Mouse (Mus musculus): ENCODE data around the gene Ddx56. TPM values are rescaled to one million over a fixed set of nuclear protein-coding genes. Genes with fewer than 3 reads are reported as not detected.
A peak's percentile ranks its signal among the peaks of the same experiment; 100 is the strongest.

Ddx56 gene
- 141 and 151 TPM in 2 replicates for polyA plus RNA-seq (2014; fragmentation: Nextera tagmentation; extraction: Ambion mirVana)

DNA sequence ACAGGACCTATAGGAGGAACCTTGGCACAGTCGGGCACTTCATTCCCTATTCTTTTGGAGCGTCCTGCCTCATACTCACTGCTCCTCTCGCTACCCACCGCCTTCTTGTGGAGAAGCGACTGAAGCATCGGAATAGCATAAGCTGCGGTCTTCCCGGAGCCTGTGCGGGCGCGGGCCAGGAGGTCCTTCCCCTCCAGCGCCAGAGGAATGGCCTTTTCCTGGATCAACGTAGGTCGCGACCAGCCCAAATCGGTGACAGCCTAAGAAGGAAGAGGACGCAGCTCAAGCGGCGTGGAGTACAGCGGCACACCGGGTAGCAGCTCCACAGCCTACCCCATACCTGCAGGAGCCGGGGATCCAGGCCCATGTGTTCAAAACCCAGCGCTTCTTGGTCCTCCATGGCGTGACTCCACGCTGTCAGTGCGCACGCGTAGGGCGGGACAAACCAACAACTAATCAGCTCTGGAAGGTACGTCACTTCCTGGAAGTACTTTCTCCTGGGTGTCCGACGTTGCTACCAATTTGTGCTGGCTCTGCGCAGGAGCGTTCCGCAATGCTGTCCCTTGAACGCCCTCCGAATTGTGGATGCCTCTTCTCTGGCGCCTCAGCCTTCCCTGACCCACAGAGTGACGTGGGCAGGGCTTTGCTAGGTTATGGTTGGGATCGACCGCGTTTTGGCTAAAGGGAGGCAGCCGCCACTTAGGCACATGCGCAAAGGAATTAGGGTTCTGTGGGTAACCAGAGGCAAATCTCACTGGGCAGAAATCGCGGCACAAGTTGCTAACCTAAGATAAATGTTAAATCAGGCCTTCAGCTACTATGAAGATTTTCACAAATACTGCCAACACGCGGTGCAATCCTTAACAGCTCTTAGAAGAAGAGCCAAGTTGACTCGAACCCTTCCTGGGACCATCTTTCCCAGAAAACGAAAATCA, at the start of gene Ddx56:
Ddx56 (minus strand) TSS at position 453 of the 935 bp plus-strand sequence.
- Histone ChIP-seq H3K9me3 (ENCODE audit: control insufficient read depth, low read length) (no peaks in the 10 kb centered on the region), H3K27ac (ENCODE audit: low read depth, low read length) (peak within 1 kb of the TSS; percentile 87), H3K9ac (ENCODE audit: low read depth, low read length) (peak within 1 kb of the TSS; percentile 72), H3K27me3 (replicated peaks; ENCODE audit: control insufficient read depth, insufficient read depth, low read length) (no peaks in the 10 kb centered on the region), H3K36me3 (ENCODE audit: control insufficient read depth, insufficient read depth, low read length) (peaks cover 48% of the 10 kb centered on the region), H3K4me3 (ENCODE audit: low read depth, low read length) (peak within 1 kb of the TSS; percentile 71), H3K4me1 (replicated peaks; ENCODE audit: control insufficient read depth, insufficient read depth, low read length) (peaks cover 8% of the 10 kb centered on the region), H3K4me2 (peak within 1 kb of the TSS; percentile 92)
- ATAC-seq (replicated peaks; ENCODE audit: low FRiP score) (peak; percentile 95), DNase-seq (ENCODE audit: low spot score) (peak; percentile 85)
- WGBS, result 2% methylated on average over 50 of the region's 50 CpGs

DNA sequence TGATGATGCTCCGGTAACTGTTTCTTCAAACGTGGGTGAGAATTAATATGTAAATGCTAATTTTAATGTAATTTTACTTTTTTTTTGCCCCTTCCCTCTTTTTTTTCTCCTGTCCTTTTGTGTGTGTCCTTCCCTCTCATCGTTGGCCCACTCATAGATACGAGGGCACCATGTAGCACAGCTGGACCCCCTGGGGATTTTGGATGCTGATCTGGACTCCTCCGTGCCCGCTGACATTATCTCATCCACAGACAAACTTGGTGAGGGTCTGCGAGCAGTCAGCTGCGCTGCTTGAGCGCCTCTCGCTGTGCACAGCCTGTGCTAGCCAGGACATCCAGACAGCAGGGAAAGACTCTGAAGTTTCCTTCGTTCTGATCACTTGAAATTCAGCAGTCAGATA, 49.2 kb upstream of the Ddx56 start:
- 92% methylated on average over 11 of the region's 11 CpGs for WGBS

GRCm38 (mm10) chr11:6313874-6314406, 46.4 kb upstream of the Ddx56 start:
- H3K4me3 ChIP-seq (ENCODE audit: low read depth, low read length), result no peak overlapping the region
- peaks cover 40% of the 10 kb centered on the region for H3K36me3 ChIP-seq (ENCODE audit: control insufficient read depth, insufficient read depth, low read length)
- H3K9me3 ChIP-seq (ENCODE audit: control insufficient read depth, low read length), result no peaks in the 10 kb centered on the region
- DNase-seq (ENCODE audit: low spot score) (no peak), ATAC-seq (replicated peaks; ENCODE audit: low FRiP score) (no peak)
- H3K27me3 ChIP-seq (replicated peaks; ENCODE audit: control insufficient read depth, insufficient read depth, low read length), result no peaks in the 10 kb centered on the region
- H3K9ac ChIP-seq (ENCODE audit: low read depth, low read length), result no peak overlapping the region
- no peak overlapping the region for H3K4me2 ChIP-seq
- WGBS, result 85% methylated on average over 7 of the region's 7 CpGs
- no peaks in the 10 kb centered on the region for H3K4me1 ChIP-seq (replicated peaks; ENCODE audit: control insufficient read depth, insufficient read depth, low read length)
- H3K27ac ChIP-seq (ENCODE audit: low read depth, low read length), result no peak overlapping the region

More for the DNA sequence above, 49.2 kb upstream of the Ddx56 start:
- no peak for ATAC-seq (replicated peaks; ENCODE audit: low FRiP score)
- Histone ChIP-seq H3K9me3 (ENCODE audit: control insufficient read depth, low read length) (no peaks in the 10 kb centered on the region), H3K27ac (ENCODE audit: low read depth, low read length) (no peak overlapping the region), H3K4me2 (no peak overlapping the region), H3K9ac (ENCODE audit: low read depth, low read length) (no peak overlapping the region), H3K36me3 (ENCODE audit: control insufficient read depth, insufficient read depth, low read length) (peaks cover 39% of the 10 kb centered on the region), H3K4me1 (replicated peaks; ENCODE audit: control insufficient read depth, insufficient read depth, low read length) (no peaks in the 10 kb centered on the region), H3K27me3 (replicated peaks; ENCODE audit: control insufficient read depth, insufficient read depth, low read length) (no peaks in the 10 kb centered on the region), H3K4me3 (ENCODE audit: low read depth, low read length) (no peak overlapping the region)
- DNase-seq (ENCODE audit: low spot score), result no peak

DNA sequence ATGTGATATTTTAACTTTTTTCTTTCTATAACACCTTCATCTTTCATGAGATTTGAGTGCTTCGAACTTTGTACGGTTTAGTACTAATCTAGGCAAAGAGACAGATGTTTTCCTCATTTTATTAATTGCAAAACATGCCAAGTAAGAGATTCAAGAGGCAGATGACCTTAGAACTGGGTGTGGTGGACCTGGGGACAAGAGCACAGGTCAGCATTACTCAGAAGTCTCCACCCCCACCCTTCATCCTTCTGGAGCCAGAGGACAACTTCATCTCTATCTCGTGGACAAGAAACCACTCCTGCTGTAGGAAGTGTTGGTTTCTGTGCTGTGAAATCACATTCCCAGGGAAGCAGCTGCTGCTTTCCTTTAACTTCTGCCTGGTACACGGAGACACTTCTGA, 40.6 kb upstream of the Ddx56 start:
- Histone ChIP-seq H3K27me3 (replicated peaks; ENCODE audit: control insufficient read depth, insufficient read depth, low read length) (no peaks in the 10 kb centered on the region), H3K4me3 (ENCODE audit: low read depth, low read length) (no peak overlapping the region), H3K4me2 (no peak overlapping the region), H3K9ac (ENCODE audit: low read depth, low read length) (no peak overlapping the region), H3K4me1 (replicated peaks; ENCODE audit: control insufficient read depth, insufficient read depth, low read length) (no peaks in the 10 kb centered on the region), H3K36me3 (ENCODE audit: control insufficient read depth, insufficient read depth, low read length) (peaks cover 19% of the 10 kb centered on the region), H3K9me3 (ENCODE audit: control insufficient read depth, low read length) (no peaks in the 10 kb centered on the region), H3K27ac (ENCODE audit: low read depth, low read length) (no peak overlapping the region)
- WGBS, result 93% methylated on average over 4 of the region's 4 CpGs
- ATAC-seq (replicated peaks; ENCODE audit: low FRiP score), result no peak
- DNase-seq (ENCODE audit: low spot score), result no peak

DNA sequence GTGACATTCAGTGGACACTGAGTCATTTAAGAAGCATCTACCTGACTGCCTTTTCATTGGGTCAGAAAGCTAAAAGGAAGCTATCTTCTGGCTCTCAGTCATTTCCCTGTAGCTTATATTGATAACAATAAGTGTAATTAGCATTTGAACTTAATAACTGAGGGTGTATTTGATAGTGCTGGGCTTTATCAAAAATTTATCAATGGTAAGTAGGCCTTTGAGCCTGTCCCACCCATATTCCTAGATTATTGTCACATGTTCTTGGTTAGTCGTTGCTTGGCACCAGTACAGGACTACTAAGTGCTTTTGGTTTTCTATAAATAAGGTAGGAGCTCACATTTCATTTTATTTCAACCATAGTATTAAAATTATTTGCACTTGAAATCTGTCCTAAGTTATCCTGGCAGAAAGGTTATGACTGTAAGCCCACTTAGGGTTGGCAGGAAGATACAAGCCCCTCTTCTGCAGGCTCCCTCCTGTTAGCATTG, 38.4 kb upstream of the Ddx56 start:
- DNase-seq (ENCODE audit: low spot score), result no peak
- Histone ChIP-seq H3K36me3 (ENCODE audit: control insufficient read depth, insufficient read depth, low read length) (peaks cover 16% of the 10 kb centered on the region), H3K4me1 (replicated peaks; ENCODE audit: control insufficient read depth, insufficient read depth, low read length) (no peaks in the 10 kb centered on the region), H3K4me3 (ENCODE audit: low read depth, low read length) (no peak overlapping the region), H3K9ac (ENCODE audit: low read depth, low read length) (no peak overlapping the region), H3K27ac (ENCODE audit: low read depth, low read length) (no peak overlapping the region), H3K4me2 (no peak overlapping the region), H3K9me3 (ENCODE audit: control insufficient read depth, low read length) (no peaks in the 10 kb centered on the region), H3K27me3 (replicated peaks; ENCODE audit: control insufficient read depth, insufficient read depth, low read length) (no peaks in the 10 kb centered on the region)
- WGBS, result 74% methylated on average over 1 of the region's 1 CpGs
- ATAC-seq (replicated peaks; ENCODE audit: low FRiP score), result no peak

GRCm38 (mm10) chr11:6302793-6303192, 35.2 kb upstream of the Ddx56 start:
- H3K9me3 ChIP-seq (ENCODE audit: control insufficient read depth, low read length), result no peaks in the 10 kb centered on the region
- no peaks in the 10 kb centered on the region for H3K4me1 ChIP-seq (replicated peaks; ENCODE audit: control insufficient read depth, insufficient read depth, low read length)
- no peak overlapping the region for H3K9ac ChIP-seq (ENCODE audit: low read depth, low read length)
- H3K4me2 ChIP-seq, result no peak overlapping the region
- no peak overlapping the region for H3K4me3 ChIP-seq (ENCODE audit: low read depth, low read length)
- H3K27me3 ChIP-seq (replicated peaks; ENCODE audit: control insufficient read depth, insufficient read depth, low read length), result no peaks in the 10 kb centered on the region
- H3K27ac ChIP-seq (ENCODE audit: low read depth, low read length), result no peak overlapping the region
- no peak for ATAC-seq (replicated peaks; ENCODE audit: low FRiP score)
- 88% methylated on average over 2 of the region's 2 CpGs for WGBS
- DNase-seq (ENCODE audit: low spot score), result no peak
- H3K36me3 ChIP-seq (ENCODE audit: control insufficient read depth, insufficient read depth, low read length), result peaks cover 27% of the 10 kb centered on the region

DNA sequence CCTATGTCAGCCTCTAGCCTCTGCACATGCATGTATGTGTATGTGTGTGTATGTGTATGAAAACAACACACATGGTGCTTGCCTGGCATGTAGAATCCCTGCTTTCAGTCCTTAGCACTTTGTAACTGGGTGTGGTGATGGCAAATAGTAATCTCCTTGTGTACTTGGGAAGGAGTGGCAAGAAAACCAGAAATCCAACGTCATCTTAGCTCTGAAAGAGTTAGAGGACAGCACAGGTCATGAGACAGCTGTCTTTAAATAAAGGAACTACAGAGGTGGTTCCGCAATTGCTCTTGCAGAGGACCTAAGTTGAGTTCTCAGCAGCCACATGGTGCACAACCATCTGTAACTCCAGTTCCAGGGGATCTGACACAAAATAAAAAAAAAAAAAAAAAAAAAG, 31.9 kb upstream of the Ddx56 start:
- WGBS, result 78% methylated on average over 2 of the region's 2 CpGs
- Histone ChIP-seq H3K9ac (ENCODE audit: low read depth, low read length) (no peak overlapping the region), H3K9me3 (ENCODE audit: control insufficient read depth, low read length) (no peaks in the 10 kb centered on the region), H3K36me3 (ENCODE audit: control insufficient read depth, insufficient read depth, low read length) (peaks cover 28% of the 10 kb centered on the region), H3K4me3 (ENCODE audit: low read depth, low read length) (no peak overlapping the region), H3K27me3 (replicated peaks; ENCODE audit: control insufficient read depth, insufficient read depth, low read length) (no peaks in the 10 kb centered on the region), H3K27ac (ENCODE audit: low read depth, low read length) (no peak overlapping the region), H3K4me1 (replicated peaks; ENCODE audit: control insufficient read depth, insufficient read depth, low read length) (peaks cover 11% of the 10 kb centered on the region), H3K4me2 (no peak overlapping the region)
- ATAC-seq (replicated peaks; ENCODE audit: low FRiP score) (no peak), DNase-seq (ENCODE audit: low spot score) (no peak)

- ATAC-seq (replicated peaks; ENCODE audit: low FRiP score) (no peak), DNase-seq (ENCODE audit: low spot score) (no peak)
- no peak overlapping the region for H3K4me2 ChIP-seq
- no peak overlapping the region for H3K4me3 ChIP-seq (ENCODE audit: low read depth, low read length)
- no peak overlapping the region for H3K9ac ChIP-seq (ENCODE audit: low read depth, low read length)
- H3K9me3 ChIP-seq (ENCODE audit: control insufficient read depth, low read length), result no peaks in the 10 kb centered on the region
- no peak overlapping the region for H3K27ac ChIP-seq (ENCODE audit: low read depth, low read length)
- no peaks in the 10 kb centered on the region for H3K27me3 ChIP-seq (replicated peaks; ENCODE audit: control insufficient read depth, insufficient read depth, low read length)
- H3K4me1 ChIP-seq (replicated peaks; ENCODE audit: control insufficient read depth, insufficient read depth, low read length), result peaks cover 21% of the 10 kb centered on the region
- peaks cover 23% of the 10 kb centered on the region for H3K36me3 ChIP-seq (ENCODE audit: control insufficient read depth, insufficient read depth, low read length)
Measured at GRCm38 (mm10) chr11:6296077-6296476, 28.5 kb upstream of the Ddx56 start.
